Mouse (Mus musculus) limb, embryonic 13.5 days (tissue): ENCODE results near the gene Dusp9. TPM values are rescaled to one million over a fixed set of nuclear protein-coding genes. Genes with fewer than 3 reads are reported as not detected.

Experiments
- ATAC-seq: fragments of 200-750 bp; cut with Nextera tagmentation; 2 replicates; pipeline ENCODE4 v1.8.0; 2017; ENCODE audit warnings: low read depth, moderate number of reproducible peaks, moderate TSS enrichment; ENCODE audit not compliant: low FRiP score
- H3K27ac ChIP-seq: fragments of 300-500 bp; sonication (generic); 2 replicates; pipeline ENCODE4 v1.5.1; 2015; ENCODE audit warnings: inconsistent platforms, mild to moderate bottlenecking, moderate library complexity
- H3K27me3 ChIP-seq: fragments of 300-500 bp; sonication (generic); 2 replicates; pipeline ENCODE4 v1.6.1; 2015; ENCODE audit warnings: mild to moderate bottlenecking, inconsistent platforms
- H3K36me3 ChIP-seq: fragments of 300-500 bp; sonication (generic); 2 replicates; pipeline ENCODE4 v1.6.1; 2015; ENCODE audit warnings: inconsistent platforms, mild to moderate bottlenecking, moderate library complexity
- H3K4me1 ChIP-seq: fragments of 300-500 bp; sonication (generic); 2 replicates; pipeline ENCODE4 v1.6.1; 2015; ENCODE audit warnings: inconsistent platforms
- H3K4me2 ChIP-seq: fragments of 300-500 bp; sonication (generic); replicated peaks from 2 replicates; pipeline ENCODE4 v1.6.1; 2015; ENCODE audit warnings: inconsistent platforms, mild to moderate bottlenecking, moderate library complexity
- H3K4me3 ChIP-seq: fragments of 300-500 bp; sonication (generic); 2 replicates; pipeline ENCODE4 v1.5.1; 2015; ENCODE audit warnings: moderate library complexity, mild to moderate bottlenecking, inconsistent platforms
- H3K9ac ChIP-seq: fragments of 300-500 bp; sonication (generic); 2 replicates; pipeline ENCODE4 v1.6.1; 2015; ENCODE audit warnings: mild to moderate bottlenecking, inconsistent platforms
- H3K9me3 ChIP-seq: fragments of 300-500 bp; sonication (generic); 2 replicates; pipeline ENCODE4 v1.6.1; 2016; ENCODE audit warnings: inconsistent platforms
- WGBS: fragments of 180-500 bp; shearing (Covaris S2); methylation state at CpG from one replicate; pipeline ENCODE4 v1.1.7; 2015; 5-methylcytosine and 5-hydroxymethylcytosine counted together
- polyA plus RNA-seq: library from polyadenylated mRNA; unstranded; fragments of >200 nt; fragmentation: Nextera tagmentation; extraction: Ambion mirVana; gene quantifications from 2 replicates; pipeline ENCODE4 v1.2.1, GENCODE M21; 2015

The Dusp9 gene
- polyA plus RNA-seq, 1 experiment from 2014 or later: 22.6 TPM

GRCm38 (mm10) chrX:73639901-73640469 is 766 bp downstream of the Dusp9 start:
- Histone ChIP-seq H3K27me3 (peaks cover 61% of the 10 kb centered on the region), H3K4me1 (peaks cover 9% of the 10 kb centered on the region), H3K36me3 (no peaks in the 10 kb centered on the region), H3K27ac (no peak overlapping the region), H3K4me3 (peak overlapping the region; percentile 43), H3K9me3 (no peaks in the 10 kb centered on the region), H3K4me2 (peak overlapping the region; percentile 66), H3K9ac (peak overlapping the region; percentile 57)
- 16% methylated on average over 39 of the region's 41 CpGs for WGBS
- ATAC-seq: no peak

- Histone ChIP-seq H3K4me3 (no peak overlapping the region), H3K9ac (no peak overlapping the region), H3K27me3 (peaks cover 12% of the 10 kb centered on the region), H3K9me3 (no peaks in the 10 kb centered on the region), H3K36me3 (no peaks in the 10 kb centered on the region), H3K4me1 (no peaks in the 10 kb centered on the region), H3K4me2 (no peak overlapping the region), H3K27ac (no peak overlapping the region)
- 34% methylated on average over 4 of the region's 4 CpGs for WGBS
- no peak for ATAC-seq
These were observed 5.9 kb downstream of the Dusp9 start for GRCm38 (mm10) chrX:73645121-73645520.

GRCm38 (mm10) chrX:73650869-73651268 is 11.7 kb downstream of the Dusp9 start:
- Histone ChIP-seq H3K4me3 (no peak overlapping the region), H3K9me3 (no peaks in the 10 kb centered on the region), H3K9ac (no peak overlapping the region), H3K27me3 (0 out of 2 replicates have a peak, but pooled peaks cover 3% of the 10 kb centered on the region), H3K36me3 (no peaks in the 10 kb centered on the region), H3K27ac (no peak overlapping the region), H3K4me1 (no peaks in the 10 kb centered on the region), H3K4me2 (no peak overlapping the region)
- WGBS: 75% methylated on average over 3 of the region's 3 CpGs
- no peak for ATAC-seq

GRCm38 (mm10) chrX:73653392-73653791 is 14.2 kb downstream of the Dusp9 start:
- H3K36me3 ChIP-seq: no peaks in the 10 kb centered on the region
- no peak overlapping the region for H3K9ac ChIP-seq
- H3K27me3 ChIP-seq: 0 out of 2 replicates have a peak, but pooled peaks cover 3% of the 10 kb centered on the region
- H3K4me2 ChIP-seq: no peak overlapping the region
- no peak for ATAC-seq
- no peaks in the 10 kb centered on the region for H3K9me3 ChIP-seq
- H3K27ac ChIP-seq: no peak overlapping the region
- H3K4me3 ChIP-seq: no peak overlapping the region
- WGBS: 79% methylated on average over 6 of the region's 6 CpGs
- no peaks in the 10 kb centered on the region for H3K4me1 ChIP-seq

GRCm38 (mm10) chrX:73654177-73654576 is 15.0 kb downstream of the Dusp9 start:
- H3K4me3 ChIP-seq: no peak overlapping the region
- H3K9me3 ChIP-seq: no peaks in the 10 kb centered on the region
- H3K4me1 ChIP-seq: 0 out of 2 replicates have a peak, but pooled peaks cover 4% of the 10 kb centered on the region
- WGBS: 8% methylated on average over 6 of the region's 6 CpGs
- H3K27me3 ChIP-seq: 0 out of 2 replicates have a peak, but pooled peaks cover 3% of the 10 kb centered on the region
- no peak overlapping the region for H3K27ac ChIP-seq
- H3K9ac ChIP-seq: no peak overlapping the region
- H3K4me2 ChIP-seq: no peak overlapping the region
- no peak for ATAC-seq
- no peaks in the 10 kb centered on the region for H3K36me3 ChIP-seq

GRCm38 (mm10) chrX:73655529-73655928 is 16.3 kb downstream of the Dusp9 start:
- no peak overlapping the region for H3K4me3 ChIP-seq
- no peak overlapping the region for H3K9ac ChIP-seq
- 68% methylated on average over 3 of the region's 3 CpGs for WGBS
- no peak for ATAC-seq
- no peaks in the 10 kb centered on the region for H3K36me3 ChIP-seq
- H3K4me1 ChIP-seq: 0 out of 2 replicates have a peak, but pooled peaks cover 4% of the 10 kb centered on the region
- no peak overlapping the region for H3K4me2 ChIP-seq
- no peaks in the 10 kb centered on the region for H3K9me3 ChIP-seq
- 0 out of 2 replicates have a peak, but pooled peaks cover 3% of the 10 kb centered on the region for H3K27me3 ChIP-seq
- H3K27ac ChIP-seq: no peak overlapping the region

GRCm38 (mm10) chrX:73658391-73658790 is 19.2 kb downstream of the Dusp9 start:
- ATAC-seq: no peak
- Histone ChIP-seq H3K4me3 (no peak overlapping the region), H3K9me3 (no peaks in the 10 kb centered on the region), H3K27me3 (0 out of 2 replicates have a peak, but pooled peaks cover under 1% of the 10 kb centered on the region), H3K27ac (no peak overlapping the region), H3K36me3 (no peaks in the 10 kb centered on the region), H3K9ac (no peak overlapping the region), H3K4me1 (0 out of 2 replicates have a peak, but pooled peaks cover 4% of the 10 kb centered on the region), H3K4me2 (peak overlapping the region; percentile 75; the same call in 1 of the 2 replicates)
- 34% methylated on average over 7 of the region's 7 CpGs for WGBS

- Histone ChIP-seq H3K27me3 (no peaks in the 10 kb centered on the region), H3K9me3 (no peaks in the 10 kb centered on the region), H3K36me3 (no peaks in the 10 kb centered on the region), H3K9ac (no peak overlapping the region), H3K27ac (no peak overlapping the region), H3K4me1 (0 out of 2 replicates have a peak, but pooled peaks cover 4% of the 10 kb centered on the region), H3K4me3 (peak overlapping the region; percentile 51), H3K4me2 (peak overlapping the region; percentile 75)
- peak; percentile 5; the same call in 1 of the 2 replicates for ATAC-seq
- WGBS: 50% methylated on average over 13 of the region's 13 CpGs
These were observed 19.8 kb downstream of the Dusp9 start for GRCm38 (mm10) chrX:73658936-73659574.

GRCm38 (mm10) chrX:73659575-73660283 is 20.5 kb downstream of the Dusp9 start, which contains the start of gene Pnck:
Gene Pnck, minus strand, starts transcription at chrX:73660117.
- Histone ChIP-seq H3K27me3 (no peaks in the 10 kb centered on the region), H3K9ac (peak within 1 kb of the TSS; percentile 64), H3K4me3 (peak within 1 kb of the TSS; percentile 51), H3K9me3 (no peaks in the 10 kb centered on the region), H3K4me2 (peak within 1 kb of the TSS; percentile 75), H3K4me1 (0 out of 2 replicates have a peak, but pooled peaks cover 4% of the 10 kb centered on the region), H3K36me3 (no peaks in the 10 kb centered on the region), H3K27ac (no peak within 1 kb of the TSS)
- peak; percentile 59 for ATAC-seq
- 14% methylated on average over 46 of the region's 57 CpGs for WGBS

GRCm38 (mm10) chrX:73660284-73660665 is 21.1 kb downstream of the Dusp9 start:
- WGBS: 65% methylated on average over 3 of the region's 3 CpGs
- Histone ChIP-seq H3K27ac (no peak overlapping the region), H3K4me3 (peak overlapping the region; percentile 51), H3K4me1 (0 out of 2 replicates have a peak, but pooled peaks cover 4% of the 10 kb centered on the region), H3K36me3 (no peaks in the 10 kb centered on the region), H3K27me3 (no peaks in the 10 kb centered on the region), H3K9me3 (no peaks in the 10 kb centered on the region), H3K4me2 (peak overlapping the region; percentile 75), H3K9ac (peak overlapping the region; percentile 64; the same call in 1 of the 2 replicates)
- no peak; the same call in 1 of the 2 replicates for ATAC-seq

- H3K4me2 ChIP-seq: no peak overlapping the region
- H3K4me3 ChIP-seq: no peak overlapping the region
- ATAC-seq: no peak
- H3K27me3 ChIP-seq: no peaks in the 10 kb centered on the region
- no peaks in the 10 kb centered on the region for H3K36me3 ChIP-seq
- H3K27ac ChIP-seq: no peak overlapping the region
- H3K4me1 ChIP-seq: 0 out of 2 replicates have a peak, but pooled peaks cover 4% of the 10 kb centered on the region
- H3K9me3 ChIP-seq: no peaks in the 10 kb centered on the region
- H3K9ac ChIP-seq: no peak overlapping the region
These were observed 23.9 kb downstream of the Dusp9 start for GRCm38 (mm10) chrX:73663143-73663542.

- H3K4me1 ChIP-seq: peaks cover 17% of the 10 kb centered on the region
- no peak overlapping the region for H3K9ac ChIP-seq
- peaks cover 16% of the 10 kb centered on the region; the same call in 1 of the 2 replicates for H3K27me3 ChIP-seq
- H3K9me3 ChIP-seq: no peaks in the 10 kb centered on the region
- H3K36me3 ChIP-seq: peaks cover 8% of the 10 kb centered on the region
- no peak overlapping the region for H3K27ac ChIP-seq
- H3K4me2 ChIP-seq: peak overlapping the region; percentile 72
- WGBS: 58% methylated on average over 4 of the region's 4 CpGs
- peak overlapping the region; percentile 63; the same call in 1 of the 2 replicates for H3K4me3 ChIP-seq
- ATAC-seq: peak; percentile 53; the same call in 1 of the 2 replicates
These were observed 32.8 kb downstream of the Dusp9 start for GRCm38 (mm10) chrX:73672031-73672431.
